Mouse (Mus musculus): ENCODE results near the gene Frat2. TPM values are rescaled to one million over a fixed set of nuclear protein-coding genes. Genes with fewer than 3 reads are reported as not detected.
A peak's percentile ranks its signal among the peaks of the same experiment; 100 is the strongest.

Frat2 gene
- polyA plus RNA-seq, 1 experiment from 2014 or later, result 4.6 TPM

GRCm38 (mm10) chr19:41800451-41800850 is 47.5 kb downstream of the Frat2 start:
- H3K36me3 ChIP-seq, result peaks cover 11% of the 10 kb centered on the region; the same call in 1 of the 2 replicates
- H3K27me3 ChIP-seq, result no peaks in the 10 kb centered on the region
- peak overlapping the region; percentile 36; the same call in 1 of the 2 replicates for H3K27ac ChIP-seq
- peak overlapping the region; percentile 95 for H3K9ac ChIP-seq
- DNase-seq, result no peak
- 53% methylated on average over 6 of the region's 6 CpGs for WGBS (ENCODE audit: insufficient replicate concordance)
- H3K4me3 ChIP-seq (replicated peaks), result peak overlapping the region; percentile 92
- H3K9me3 ChIP-seq (replicated peaks), result 0 out of 2 replicates have a peak, but pooled peaks cover under 1% of the 10 kb centered on the region
- peaks cover 62% of the 10 kb centered on the region for H3K4me1 ChIP-seq (replicated peaks)
- no peak for ATAC-seq (ENCODE audit: low read depth)
- peak overlapping the region; percentile 71 for H3K4me2 ChIP-seq

GRCm38 (mm10) chr19:41797536-41797935 is 50.4 kb downstream of the Frat2 start:
- no peak overlapping the region for H3K9ac ChIP-seq
- peaks cover 75% of the 10 kb centered on the region for H3K4me1 ChIP-seq (replicated peaks)
- no peaks in the 10 kb centered on the region for H3K9me3 ChIP-seq (replicated peaks)
- H3K36me3 ChIP-seq, result peaks cover 11% of the 10 kb centered on the region
- peak overlapping the region; percentile 49 for H3K27ac ChIP-seq
- ATAC-seq (ENCODE audit: low read depth) (no peak), DNase-seq (no peak)
- H3K4me3 ChIP-seq (replicated peaks), result no peak overlapping the region
- WGBS (ENCODE audit: insufficient replicate concordance), result 69% methylated on average over 6 of the region's 6 CpGs
- no peaks in the 10 kb centered on the region for H3K27me3 ChIP-seq
- H3K4me2 ChIP-seq, result no peak overlapping the region

- ATAC-seq (ENCODE audit: low read depth), result no peak
Observed at GRCm38 (mm10) chr19:41796789-41797327, 51.1 kb downstream of the Frat2 start.

GRCm38 (mm10) chr19:41796148-41796760 is 51.7 kb downstream of the Frat2 start:
- Histone ChIP-seq H3K4me1 (replicated peaks) (peaks cover 75% of the 10 kb centered on the region), H3K4me3 (replicated peaks) (no peak overlapping the region), H3K27ac (peak overlapping the region; percentile 49; the same call in 1 of the 2 replicates), H3K36me3 (peaks cover 22% of the 10 kb centered on the region), H3K27me3 (no peaks in the 10 kb centered on the region), H3K9me3 (replicated peaks) (no peaks in the 10 kb centered on the region), H3K9ac (no peak overlapping the region), H3K4me2 (no peak overlapping the region)
- 64% methylated on average over 3 of the region's 3 CpGs for WGBS (ENCODE audit: insufficient replicate concordance)
- DNase-seq, result no peak
- ATAC-seq (ENCODE audit: low read depth), result no peak

More at GRCm38 (mm10) chr19:41796789-41797327, 51.1 kb downstream of the Frat2 start:
- Histone ChIP-seq H3K27me3 (no peaks in the 10 kb centered on the region), H3K27ac (peak overlapping the region; percentile 49), H3K9ac (no peak overlapping the region), H3K4me2 (no peak overlapping the region), H3K9me3 (replicated peaks) (no peaks in the 10 kb centered on the region), H3K4me1 (replicated peaks) (peaks cover 75% of the 10 kb centered on the region), H3K4me3 (replicated peaks) (no peak overlapping the region), H3K36me3 (peaks cover 16% of the 10 kb centered on the region)
- no peak for DNase-seq
- 59% methylated on average over 12 of the region's 12 CpGs for WGBS (ENCODE audit: insufficient replicate concordance)

Other genes starting within 250 kb of the Frat2 start
- gene Slit1, start 104.5 kb downstream of the Frat2 start, polyA plus RNA-seq (2015; fragmentation: Nextera tagmentation; extraction: Ambion mirVana), result 0.05 and 0.12 TPM in 2 replicates
- gene Arhgap19, start 46.1 kb downstream of the Frat2 start, polyA plus RNA-seq (2015; fragmentation: Nextera tagmentation; extraction: Ambion mirVana), result 25.0 and 33.6 TPM in 2 replicates
- gene Frat1, start 18.2 kb downstream of the Frat2 start, polyA plus RNA-seq (2015; fragmentation: Nextera tagmentation; extraction: Ambion mirVana), result 13.7 and 14.5 TPM in 2 replicates
- gene Rrp12, start 48.0 kb upstream of the Frat2 start, polyA plus RNA-seq (2015; fragmentation: Nextera tagmentation; extraction: Ambion mirVana), result 15.2 and 17.2 TPM in 2 replicates
- gene Pgam1, start 63.8 kb upstream of the Frat2 start, polyA plus RNA-seq (2015; fragmentation: Nextera tagmentation; extraction: Ambion mirVana), result 230 and 238 TPM in 2 replicates
- 61.6 and 67.2 TPM in 2 replicates for gene Exosc1, start 85.3 kb upstream of the Frat2 start, polyA plus RNA-seq (2015; fragmentation: Nextera tagmentation; extraction: Ambion mirVana)
- 43.1 and 44.1 TPM in 2 replicates for gene Zdhhc16, start 85.3 kb upstream of the Frat2 start, polyA plus RNA-seq (2015; fragmentation: Nextera tagmentation; extraction: Ambion mirVana)
- 10.4 and 13.5 TPM in 2 replicates for gene Mms19, start 133.0 kb upstream of the Frat2 start, polyA plus RNA-seq (2015; fragmentation: Nextera tagmentation; extraction: Ambion mirVana)
- gene Ubtd1, start 133.6 kb upstream of the Frat2 start, polyA plus RNA-seq (2015; fragmentation: Nextera tagmentation; extraction: Ambion mirVana), result 3.3 and 3.9 TPM in 2 replicates
- 0.15 and 0.16 TPM in 2 replicates for gene Ankrd2, start 187.9 kb upstream of the Frat2 start, polyA plus RNA-seq (2015; fragmentation: Nextera tagmentation; extraction: Ambion mirVana)
- 21.6 and 21.9 TPM in 2 replicates for gene Hoga1, start 197.5 kb upstream of the Frat2 start, polyA plus RNA-seq (2015; fragmentation: Nextera tagmentation; extraction: Ambion mirVana)
- 0.15 TPM in 1 of 2 replicates, not detected in the other for gene 4933411K16Rik, start 204.1 kb upstream of the Frat2 start, polyA plus RNA-seq (2015; fragmentation: Nextera tagmentation; extraction: Ambion mirVana)
- gene Morn4, start 238.2 kb upstream of the Frat2 start, polyA plus RNA-seq (2015; fragmentation: Nextera tagmentation; extraction: Ambion mirVana), result 2.6 and 2.8 TPM in 2 replicates
- 9.7 and 9.9 TPM in 2 replicates for gene Pi4k2a, start 242.3 kb upstream of the Frat2 start, polyA plus RNA-seq (2015; fragmentation: Nextera tagmentation; extraction: Ambion mirVana)

Data from liver, embryonic 13.5 days (tissue).